Comparison of ENCODE assay signal across 21 mouse cellular contexts in genomic region chr5:128526432-128526831, GRCm38 (mm10).
"Had no signal": no experiment of that assay in that cellular context is flagged by ENCODE, and none has a peak within 500 bp of the region (broad histone marks: within the 10 kb centered on the region; RNA-seq: fewer than 3 reads in every experiment).

No protein-coding gene starts in this region.

- H3K27ac ChIP-seq: liver, embryonic 12.5 days; liver, embryonic 14.5 days; midbrain, embryonic 12.5 days; neural tube, embryonic 13.5 days; neural tube, embryonic 15.5 days had no signal

- H3K9ac ChIP-seq: liver, embryonic 12.5 days; liver, embryonic 14.5 days; lung, embryonic 14.5 days; midbrain, embryonic 12.5 days; neural tube, embryonic 13.5 days; neural tube, embryonic 15.5 days had no signal

- DNase-seq: lung, adult 18-20 months; lung, embryonic 14.5 days; lung, postnatal 10 days; lung, postnatal 4 days; midbrain, embryonic 14.5 days; retina, postnatal 1 day; right cerebral cortex, adult 18-20 months; right cerebral cortex, postnatal 25 days; right cerebral cortex, postnatal 4 days; spleen, adult 18-20 months; thymus, adult 2 months; thymus, postnatal 25 days; thymus, postnatal 4 days had no signal

- H3K9me3 ChIP-seq: liver, embryonic 12.5 days; midbrain, embryonic 10.5 days; midbrain, embryonic 12.5 days; neural tube, embryonic 13.5 days; neural tube, embryonic 15.5 days had no signal

- H3K4me1 ChIP-seq: liver, embryonic 12.5 days had no signal

- H3K4me2 ChIP-seq: liver, embryonic 12.5 days; lung, embryonic 14.5 days; midbrain, embryonic 12.5 days; neural tube, embryonic 13.5 days; neural tube, embryonic 15.5 days had no signal

- H3K4me3 ChIP-seq: liver, embryonic 12.5 days; midbrain, embryonic 10.5 days; midbrain, embryonic 12.5 days; myocyte; neural tube, embryonic 13.5 days; neural tube, embryonic 15.5 days had no signal

- H3K36me3 ChIP-seq: liver, embryonic 12.5 days; midbrain, embryonic 10.5 days; midbrain, embryonic 12.5 days; neural tube, embryonic 13.5 days; neural tube, embryonic 15.5 days had no signal

- ATAC-seq: liver, embryonic 12.5 days; midbrain, embryonic 16.5 days had no signal

- H3K27me3 ChIP-seq: liver, embryonic 12.5 days; neural tube, embryonic 13.5 days; neural tube, embryonic 15.5 days had no signal
